Mouse (Mus musculus) frontal cortex, postnatal 36 days (tissue): ENCODE results near the gene Atg7.

Experiments used
- DNase-seq, 2 experiments: peaks; one replicate each; pipeline ENCODE4 v3.0.0; 2022; ENCODE audit warnings: low spot score in 2 of 2

The Atg7 gene

GRCm38 (mm10) chr6:114786461-114786860 is 143.6 kb downstream of the Atg7 start:
- no peak for DNase-seq

- no peak for DNase-seq
Observed at GRCm38 (mm10) chr6:114787606-114788005, 144.7 kb downstream of the Atg7 start.

- DNase-seq = no peak
Observed at GRCm38 (mm10) chr6:114788663-114789062, 145.8 kb downstream of the Atg7 start.

GRCm38 (mm10) chr6:114790084-114790483 is 147.2 kb downstream of the Atg7 start:
- DNase-seq = no peak

DNA sequence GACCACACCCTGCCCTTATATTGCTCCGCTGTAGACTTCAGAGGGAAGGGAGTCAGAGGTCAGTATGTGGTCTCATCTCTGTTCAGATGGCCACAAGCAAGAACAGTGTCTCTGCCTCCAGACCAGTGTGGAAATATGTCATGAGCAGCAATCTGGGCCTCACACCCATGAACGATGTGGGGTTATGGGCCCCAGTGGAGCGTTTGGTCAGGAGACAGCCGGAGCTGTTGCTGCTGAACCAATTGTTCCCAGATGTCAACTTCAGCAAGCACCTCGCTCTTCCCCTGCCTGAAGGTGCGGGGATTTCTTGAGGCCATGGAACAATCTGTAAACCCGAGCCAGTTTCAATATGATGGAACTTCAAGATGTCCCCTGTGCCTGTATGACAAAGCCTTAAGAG is 148.0 kb downstream of the Atg7 start:
- DNase-seq = no peak

- DNase-seq = no peak
Observed at GRCm38 (mm10) chr6:114791846-114792245, 148.9 kb downstream of the Atg7 start.

- peak; percentile 28 to 37 for DNase-seq
Observed at GRCm38 (mm10) chr6:114794706-114795105, 151.8 kb downstream of the Atg7 start.

- DNase-seq = no peak
Observed at GRCm38 (mm10) chr6:114795706-114796325, 152.9 kb downstream of the Atg7 start.

DNA sequence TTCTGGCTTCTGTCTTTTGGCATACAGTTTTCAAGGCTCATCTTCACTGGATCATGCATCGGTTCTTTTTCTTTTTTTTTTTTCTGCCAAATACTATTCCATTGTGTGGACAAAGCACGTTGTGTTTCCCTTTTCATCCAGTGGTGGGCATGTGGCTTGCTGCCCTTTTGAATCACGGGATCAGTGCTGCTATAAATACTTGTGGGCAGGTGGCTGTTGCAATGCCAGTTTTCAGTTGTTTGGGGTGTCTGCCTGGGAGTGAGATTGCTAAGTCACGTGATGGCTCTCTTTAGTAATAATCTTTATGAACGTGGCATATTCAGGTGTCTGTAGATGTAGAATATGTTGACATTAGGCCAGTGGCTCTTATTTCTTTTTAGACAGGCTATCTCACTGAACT is 155.0 kb downstream of the Atg7 start:
- DNase-seq = no peak

- no peak for DNase-seq
Observed at GRCm38 (mm10) chr6:114798715-114799114, 155.8 kb downstream of the Atg7 start.

- DNase-seq = no peak
Observed at GRCm38 (mm10) chr6:114800291-114800965, 157.5 kb downstream of the Atg7 start.

GRCm38 (mm10) chr6:114803915-114804535 is 161.1 kb downstream of the Atg7 start:
- DNase-seq = no peak

DNA sequence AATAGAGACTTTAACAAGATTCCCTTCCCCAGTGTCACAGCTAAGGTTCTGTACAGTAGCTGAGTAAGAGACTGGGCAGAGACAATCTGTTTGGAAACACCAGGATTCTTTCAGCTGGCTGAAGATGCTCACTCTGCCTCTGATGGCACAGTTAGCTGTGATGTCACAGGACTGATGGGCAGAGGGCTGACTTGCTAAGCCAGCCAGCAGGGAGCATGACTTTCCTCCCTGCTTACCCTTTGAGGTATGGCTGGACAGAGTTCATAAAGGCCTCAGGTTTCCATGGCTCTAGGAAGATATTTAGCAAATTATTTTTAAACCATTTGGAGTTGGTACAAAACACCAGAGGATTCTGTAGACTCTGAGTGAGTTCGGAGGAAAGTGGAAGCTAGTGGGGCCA is 162.0 kb downstream of the Atg7 start:
- DNase-seq = no peak

DNA sequence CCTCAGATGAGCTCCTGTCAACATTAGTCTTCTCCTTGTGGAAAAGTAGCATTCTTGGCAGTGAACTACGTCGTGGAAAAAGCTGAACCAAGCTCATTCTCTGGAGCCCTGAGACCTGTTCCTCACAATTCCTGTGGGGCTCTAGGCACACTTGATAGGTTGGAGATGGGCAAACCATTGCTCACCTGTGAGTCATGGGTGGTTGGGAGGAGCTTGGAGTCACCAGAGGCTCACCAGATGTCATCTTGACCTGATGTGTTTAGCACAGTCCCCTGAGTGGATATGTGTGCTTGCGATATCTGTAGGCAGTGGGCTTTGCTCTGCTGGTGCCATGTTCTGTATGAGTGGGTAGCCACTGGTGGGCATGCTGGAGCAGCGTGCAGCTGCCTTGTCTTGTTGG is 163.0 kb downstream of the Atg7 start:
- DNase-seq = no peak

DNA sequence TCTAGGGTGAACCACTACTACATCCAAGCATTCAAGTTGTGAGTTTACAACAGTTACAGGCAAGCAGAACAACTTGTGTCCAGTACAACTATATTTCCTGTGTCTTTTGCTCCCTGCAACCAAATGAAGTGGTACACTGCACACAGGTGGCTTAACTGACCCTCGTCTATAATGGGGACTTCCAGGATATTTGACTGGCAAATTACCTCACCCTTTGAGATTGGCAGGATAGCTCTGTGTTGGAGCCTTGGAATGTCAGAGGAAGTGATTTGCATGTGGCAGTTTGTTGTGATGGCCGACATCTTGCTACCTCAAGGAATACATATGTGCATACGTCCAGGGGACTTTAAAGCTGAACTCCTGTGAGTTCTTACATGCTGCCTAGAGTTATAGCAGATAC is 164.6 kb downstream of the Atg7 start:
- no peak for DNase-seq

DNA sequence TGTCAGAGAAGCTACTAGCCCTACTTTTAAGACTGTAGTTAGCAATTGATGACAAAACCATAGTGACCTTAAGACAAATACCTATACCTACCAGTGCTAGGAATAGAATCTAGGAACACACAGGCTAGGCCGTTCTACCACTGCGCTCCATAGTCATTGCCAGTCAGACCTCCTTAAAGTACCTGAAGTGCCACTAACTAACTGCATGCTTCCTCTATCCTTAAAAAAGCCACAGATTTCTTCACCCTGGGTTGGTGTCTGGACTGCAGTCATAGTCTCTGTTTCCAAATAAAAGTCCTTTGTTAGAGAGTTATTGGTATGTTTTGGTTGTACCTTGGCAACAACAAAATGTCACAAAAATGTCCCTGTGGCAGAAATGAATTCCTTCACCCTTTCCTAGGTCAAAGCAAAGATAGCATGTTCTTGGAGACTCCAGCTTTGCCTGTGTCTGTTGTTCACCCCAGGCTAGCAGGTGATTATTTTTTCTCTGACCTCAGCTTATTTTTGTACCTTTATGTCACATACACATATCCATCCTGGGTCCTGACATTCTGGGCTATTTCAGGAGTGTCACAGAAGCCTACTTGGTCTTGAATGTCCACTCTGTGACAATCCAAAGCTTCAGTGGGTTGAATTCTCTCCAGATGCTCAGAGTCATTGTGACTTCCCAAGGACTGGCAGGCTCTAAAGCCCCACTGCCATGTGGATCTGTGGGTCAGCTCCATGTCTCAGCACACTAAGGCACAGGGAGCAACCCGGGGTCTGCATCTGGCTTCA is 165.9 kb downstream of the Atg7 start:
- no peak for DNase-seq

DNA sequence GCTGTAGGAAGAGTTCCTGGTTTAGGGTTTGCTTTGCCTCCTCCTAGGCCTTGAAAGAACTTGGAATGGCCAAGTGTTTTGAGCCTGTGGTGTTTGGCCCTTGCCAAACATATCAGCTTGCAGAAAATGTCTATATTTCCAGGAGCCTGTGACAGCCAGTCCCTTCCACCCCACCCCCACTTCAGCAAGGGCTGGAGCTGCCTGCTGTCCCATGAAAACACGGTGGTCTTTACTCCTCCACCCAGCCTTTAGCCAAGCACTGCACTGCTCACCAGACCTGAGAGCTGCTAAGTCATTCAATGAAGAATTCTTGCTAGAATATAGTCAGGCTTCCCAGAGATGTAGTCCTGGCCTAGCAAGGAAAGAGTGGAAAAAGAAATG is 166.5 kb downstream of the Atg7 start:
- DNase-seq = no peak

DNA sequence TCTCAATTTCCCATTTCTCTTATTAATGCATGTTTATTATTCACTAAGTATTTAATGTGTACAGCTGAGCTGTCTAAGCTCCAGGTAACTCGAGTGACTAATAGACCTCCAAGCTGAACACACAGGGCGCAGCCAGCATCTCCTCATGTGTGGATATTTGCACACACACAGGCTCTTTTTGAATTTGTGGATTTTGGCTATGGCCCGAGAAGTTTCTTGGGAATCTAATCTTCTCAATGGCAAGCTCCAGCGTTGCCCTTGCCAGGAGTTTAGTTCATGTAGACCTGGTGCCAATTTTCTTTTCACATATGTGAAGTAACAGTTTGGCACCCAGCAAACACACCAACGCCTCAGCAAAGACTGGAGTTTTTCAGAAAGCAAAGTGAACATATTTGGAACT is 169.4 kb downstream of the Atg7 start:
- peak in 1 of 2 experiments; percentile 37 for DNase-seq

- DNase-seq = no peak
Observed at GRCm38 (mm10) chr6:114812779-114813178, 169.9 kb downstream of the Atg7 start.

DNA sequence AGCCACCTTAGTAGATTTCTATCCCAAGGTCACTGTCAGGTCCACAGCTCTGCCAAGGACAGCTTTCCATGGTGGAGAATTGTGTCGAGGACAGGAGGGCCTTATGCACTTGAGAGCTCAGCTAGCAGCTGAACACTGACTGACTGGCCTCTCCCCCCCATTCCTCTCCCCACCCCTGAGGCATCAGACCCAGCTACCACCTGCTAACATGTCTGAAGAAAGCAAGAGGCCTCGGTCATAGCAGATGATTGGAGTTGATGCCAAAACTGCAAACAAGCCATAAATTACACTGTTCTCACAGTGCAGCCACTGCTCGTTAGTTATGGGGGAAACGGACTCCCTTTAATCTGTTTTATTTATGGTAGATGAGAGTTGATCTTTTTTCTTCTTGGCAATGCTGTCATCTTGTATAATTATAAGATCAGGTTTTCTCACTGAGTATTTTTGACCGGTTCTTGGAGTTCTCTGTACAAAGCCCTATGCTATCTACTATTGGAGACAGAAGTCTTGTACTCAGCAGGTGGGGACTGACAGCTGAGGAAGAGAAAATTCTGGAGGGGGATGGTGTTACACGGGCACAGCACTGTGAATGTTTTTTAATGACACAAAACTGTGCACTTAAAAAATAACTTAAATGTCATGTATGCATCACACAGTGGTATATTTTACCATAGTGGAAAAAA is 171.4 kb downstream of the Atg7 start:
- DNase-seq = no peak

GRCm38 (mm10) chr6:114814882-114815650 is 172.2 kb downstream of the Atg7 start:
- DNase-seq = no peak
